Mouse (Mus musculus) liver, embryonic 12.5 days (tissue): ENCODE results near the gene Hivep2. TPM values are rescaled to one million over a fixed set of nuclear protein-coding genes. Genes with fewer than 3 reads are reported as not detected.

ENCODE experiments used
- ATAC-seq: fragments of 200-750 bp; cut with Nextera tagmentation; 2 replicates; pipeline ENCODE4 v1.8.0; 2017; ENCODE audit warnings: moderate number of reproducible peaks, mild to moderate bottlenecking, moderate library complexity
- H3K27ac ChIP-seq: fragments of 300-500 bp; sonication (generic); 2 replicates; pipeline ENCODE4 v1.5.1; 2016; ENCODE audit warnings: mild to moderate bottlenecking
- H3K27me3 ChIP-seq: fragments of 300-500 bp; sonication (generic); replicated peaks from 2 replicates; pipeline ENCODE4 v1.6.1; 2016; ENCODE audit warnings: mild to moderate bottlenecking, moderate library complexity
- H3K36me3 ChIP-seq: fragments of 300-500 bp; sonication (generic); 2 replicates; pipeline ENCODE4 v1.6.1; 2016; ENCODE audit warnings: mild to moderate bottlenecking, moderate library complexity
- H3K4me1 ChIP-seq: fragments of 300-500 bp; sonication (generic); 2 replicates; pipeline ENCODE4 v1.6.1; 2016
- H3K4me2 ChIP-seq: fragments of 300-500 bp; sonication (generic); 2 replicates; pipeline ENCODE4 v1.6.1; 2016; ENCODE audit warnings: mild to moderate bottlenecking, moderate library complexity
- H3K4me3 ChIP-seq: fragments of 300-500 bp; sonication (generic); 2 replicates; pipeline ENCODE4 v1.5.1; 2016; ENCODE audit warnings: mild to moderate bottlenecking, moderate library complexity
- H3K9ac ChIP-seq: fragments of 300-500 bp; sonication (generic); 2 replicates; pipeline ENCODE4 v1.6.1; 2016; ENCODE audit warnings: mild to moderate bottlenecking, moderate library complexity
- H3K9me3 ChIP-seq: fragments of 300-500 bp; sonication (generic); replicated peaks from 2 replicates; pipeline ENCODE4 v1.6.1; 2016; ENCODE audit warnings: mild to moderate bottlenecking, moderate library complexity
- WGBS: fragments of 180-500 bp; shearing (Covaris S2); methylation state at CpG from one replicate; pipeline ENCODE4 v1.1.7; 2016; ENCODE audit not compliant: insufficient replicate concordance; 5-methylcytosine and 5-hydroxymethylcytosine counted together
- polyA plus RNA-seq: library from polyadenylated mRNA; unstranded; fragments of >200 nt; fragmentation: Nextera tagmentation; extraction: Ambion mirVana; gene quantifications from 2 replicates; pipeline ENCODE4 v1.2.1, GENCODE M21; 2016

The Hivep2 gene
- polyA plus RNA-seq, 1 experiment from 2014 or later, result 1.0 TPM

DNA sequence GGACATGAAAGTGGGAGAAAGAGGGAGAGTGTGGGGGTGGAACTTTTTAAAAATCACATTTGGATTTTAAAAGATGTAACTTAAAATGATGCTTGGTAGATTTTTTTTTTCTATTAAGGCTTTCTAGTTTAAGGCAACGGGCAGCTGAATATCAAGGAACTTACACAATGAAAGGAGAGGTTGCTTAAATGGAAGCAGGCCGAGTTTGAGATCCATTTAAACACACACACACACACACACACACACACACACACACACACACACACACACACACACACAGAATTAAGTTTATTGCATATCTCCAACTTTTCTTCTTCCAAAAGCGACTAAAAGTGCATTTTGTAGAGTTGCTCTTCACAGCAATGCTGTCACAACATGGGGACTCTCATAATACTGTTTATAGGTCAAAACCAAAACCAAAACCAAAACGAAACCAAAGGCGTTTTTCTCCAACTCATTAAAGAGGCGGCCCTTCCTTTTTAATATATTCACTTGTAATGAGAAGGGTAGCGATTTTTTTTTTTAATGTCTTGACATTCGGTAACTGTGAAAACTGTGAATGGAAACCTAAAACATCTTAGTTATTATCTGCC is 1.9 kb upstream of the Hivep2 start:
- Histone ChIP-seq H3K9me3 (no peaks in the 10 kb centered on the region), H3K27ac (no peak overlapping the region), H3K4me3 (peak overlapping the region; percentile 62), H3K27me3 (peaks cover 77% of the 10 kb centered on the region), H3K4me1 (peaks cover 31% of the 10 kb centered on the region), H3K4me2 (peak overlapping the region; percentile 85), H3K36me3 (no peaks in the 10 kb centered on the region), H3K9ac (no peak overlapping the region)
- WGBS, result 9% methylated on average over 8 of the region's 8 CpGs
- ATAC-seq, result no peak

DNA sequence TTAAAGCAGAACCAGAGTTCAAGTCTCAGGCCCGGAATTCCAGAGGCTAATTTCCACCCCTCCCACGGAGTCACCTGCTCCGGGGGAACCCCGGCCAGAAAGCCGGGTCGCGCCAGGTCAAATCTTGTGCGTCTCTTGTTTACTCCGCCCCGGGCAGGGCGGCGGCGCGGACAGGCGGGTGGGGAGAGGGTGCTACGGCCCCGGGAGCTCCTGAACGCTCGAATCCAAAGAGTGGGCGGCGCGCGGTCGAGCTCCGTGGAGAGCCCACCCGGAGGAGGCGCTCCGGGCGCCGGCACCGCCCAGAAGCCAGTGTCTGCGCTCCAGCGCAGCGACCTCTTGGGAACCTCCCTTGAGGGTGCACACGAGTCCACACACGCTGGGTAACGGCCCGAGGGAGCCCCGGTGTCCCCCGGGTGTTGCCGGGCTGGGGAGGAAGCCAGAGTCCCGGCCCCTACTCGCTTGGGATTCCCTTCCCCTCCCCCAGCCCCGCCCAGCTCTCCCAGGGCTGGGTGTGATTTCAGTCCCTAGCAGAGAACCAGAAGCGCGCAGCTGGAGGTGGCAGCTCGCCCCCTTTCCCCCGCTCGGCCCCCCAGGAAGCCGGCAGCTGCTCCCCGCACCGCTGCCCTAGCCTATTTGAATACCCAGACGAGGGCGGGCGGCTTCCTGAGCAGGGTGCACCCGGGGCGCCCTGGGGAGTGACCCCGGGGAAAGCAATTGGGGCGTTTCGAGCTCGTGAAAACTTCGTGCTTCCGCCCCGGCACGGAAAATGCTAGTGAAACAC is 1.2 kb upstream of the Hivep2 start:
- H3K9ac ChIP-seq, result peak overlapping the region; percentile 44
- under 1% methylated on average over 44 of the region's 65 CpGs for WGBS

DNA sequence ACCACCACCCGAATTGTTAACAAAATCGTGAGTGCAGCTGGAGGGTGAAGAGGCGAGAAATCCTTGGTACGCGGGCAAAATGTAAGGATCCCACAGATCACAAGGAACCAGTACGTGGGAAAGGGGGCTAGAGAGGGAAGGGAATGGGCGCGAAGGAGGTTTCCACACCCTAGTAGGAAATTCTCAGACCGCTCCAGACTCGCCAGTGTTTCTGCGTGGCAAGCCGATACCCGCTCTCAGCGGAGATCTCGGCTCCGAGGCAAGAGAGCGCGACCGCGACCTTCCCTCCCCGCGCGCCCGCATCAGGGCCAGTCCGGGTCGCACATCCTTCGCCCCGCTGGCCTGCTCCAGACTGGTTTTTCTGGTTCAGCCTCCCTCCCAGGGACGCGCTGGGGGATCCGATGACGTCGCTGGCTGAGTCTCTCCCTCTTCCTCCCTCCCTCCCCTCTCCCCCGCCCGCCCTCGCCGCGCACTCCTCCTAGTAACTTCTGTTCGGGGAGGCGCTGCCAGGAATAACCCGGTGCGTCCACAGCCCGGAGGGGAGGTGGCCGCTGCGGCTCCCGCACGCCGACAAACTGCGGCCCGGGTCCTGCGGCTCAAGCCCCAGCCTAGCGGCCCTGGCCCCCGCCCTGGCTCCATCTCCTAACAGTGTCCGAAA is 430 bp upstream of the Hivep2 start:
- Histone ChIP-seq H3K27me3 (peaks cover 80% of the 10 kb centered on the region), H3K27ac (peak overlapping the region; percentile 71; the same call in 1 of the 2 replicates), H3K4me1 (peaks cover 31% of the 10 kb centered on the region), H3K9ac (peak overlapping the region; percentile 49), H3K36me3 (no peaks in the 10 kb centered on the region), H3K4me3 (peak overlapping the region; percentile 62), H3K9me3 (no peaks in the 10 kb centered on the region), H3K4me2 (peak overlapping the region; percentile 85)
- WGBS, result under 1% methylated on average over 48 of the region's 54 CpGs
- ATAC-seq, result peak; percentile 40

More for the DNA sequence above, 1.2 kb upstream of the Hivep2 start:
- peaks cover 31% of the 10 kb centered on the region for H3K4me1 ChIP-seq
- peak overlapping the region; percentile 85 for H3K4me2 ChIP-seq
- no peaks in the 10 kb centered on the region for H3K36me3 ChIP-seq
- H3K27ac ChIP-seq, result peak overlapping the region; percentile 71; the same call in 1 of the 2 replicates
- ATAC-seq, result peak; percentile 51
- peak overlapping the region; percentile 62 for H3K4me3 ChIP-seq
- peaks cover 74% of the 10 kb centered on the region for H3K27me3 ChIP-seq
- H3K9me3 ChIP-seq, result no peaks in the 10 kb centered on the region

DNA sequence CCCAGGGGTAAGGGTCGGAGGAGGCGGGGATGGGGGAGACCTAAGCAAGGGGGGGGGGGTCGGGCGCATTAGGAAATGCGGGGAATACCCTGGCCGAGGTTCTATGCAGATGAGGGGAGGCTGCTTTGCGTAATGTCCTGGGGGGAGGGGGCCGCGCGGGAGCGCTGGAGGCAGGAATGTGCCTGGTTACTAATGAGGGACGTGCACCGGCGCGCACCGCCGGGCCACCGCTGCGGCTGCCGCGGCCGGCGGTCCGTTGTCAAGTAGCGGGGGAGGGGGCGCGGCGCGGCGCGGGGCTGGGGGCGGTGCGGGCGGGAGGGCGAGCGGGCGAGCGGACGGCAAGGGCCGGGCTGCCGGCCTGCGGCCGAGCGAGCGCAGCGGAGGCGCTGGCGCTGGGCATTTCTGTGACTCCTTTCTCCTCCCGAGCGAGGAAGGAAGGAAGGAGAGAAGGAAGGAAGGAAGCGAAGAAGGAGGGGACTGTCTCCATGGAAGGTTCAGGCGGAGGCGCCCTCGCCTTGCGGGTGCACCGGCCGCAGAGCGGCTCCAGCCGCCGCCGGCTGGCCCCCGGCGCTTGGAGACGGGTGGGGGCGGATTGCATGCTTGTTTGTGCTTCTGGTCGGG is 1.1 kb downstream of the Hivep2 start:
- peak overlapping the region; percentile 71 for H3K27ac ChIP-seq
- WGBS, result under 1% methylated on average over 46 of the region's 66 CpGs
- no peaks in the 10 kb centered on the region for H3K9me3 ChIP-seq
- peak overlapping the region; percentile 62 for H3K4me3 ChIP-seq
- H3K4me2 ChIP-seq, result peak overlapping the region; percentile 85
- peak overlapping the region; percentile 49 for H3K9ac ChIP-seq
- H3K36me3 ChIP-seq, result no peaks in the 10 kb centered on the region
- ATAC-seq, result 0 out of 2 replicates have a peak, but pooled peaks have one; percentile 30
- peaks cover 73% of the 10 kb centered on the region for H3K27me3 ChIP-seq
- H3K4me1 ChIP-seq, result peaks cover 31% of the 10 kb centered on the region

DNA sequence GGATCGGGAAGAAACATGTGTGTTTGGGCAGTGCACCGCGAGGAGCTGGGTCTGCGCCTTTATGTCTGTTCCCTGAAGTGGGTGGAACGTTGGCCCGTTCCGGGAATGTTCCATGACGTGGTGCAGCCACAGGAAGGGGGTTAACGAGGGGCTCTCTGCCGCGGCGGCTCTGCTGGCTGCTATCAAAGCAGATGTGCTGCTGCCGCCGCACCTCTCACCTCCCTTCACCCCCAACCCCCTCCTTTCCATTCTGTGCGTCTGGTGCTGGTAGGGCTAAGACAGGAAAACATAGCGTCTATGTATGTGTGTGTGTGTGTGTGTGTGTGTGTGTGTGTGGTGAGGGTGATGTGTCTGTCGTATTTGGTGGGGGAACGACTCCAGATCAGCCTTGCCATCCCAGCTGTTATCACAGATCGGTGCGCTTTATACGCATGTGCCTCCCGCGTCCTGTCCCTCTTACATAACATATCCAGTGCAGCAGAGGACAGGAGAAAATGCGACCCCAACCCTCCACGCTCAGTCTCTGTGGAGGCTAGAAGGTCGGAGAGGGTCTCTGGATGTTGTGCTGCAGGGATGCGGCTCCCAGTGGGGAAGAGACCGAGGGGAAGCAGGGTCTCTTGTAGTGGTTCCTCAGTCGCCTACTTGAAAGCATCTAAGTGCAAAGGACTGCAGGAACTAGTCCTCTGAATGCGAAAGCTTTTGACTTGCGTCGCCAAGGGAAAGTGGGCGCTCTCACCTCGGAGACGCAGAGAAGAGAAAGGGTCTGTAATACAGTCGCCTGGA is 1.8 kb downstream of the Hivep2 start:
- Histone ChIP-seq H3K9me3 (no peaks in the 10 kb centered on the region), H3K4me3 (peak overlapping the region; percentile 62), H3K36me3 (no peaks in the 10 kb centered on the region), H3K27ac (peak overlapping the region; percentile 71; the same call in 1 of the 2 replicates), H3K4me1 (peaks cover 31% of the 10 kb centered on the region), H3K9ac (peak overlapping the region; percentile 49), H3K4me2 (peak overlapping the region; percentile 85), H3K27me3 (peaks cover 66% of the 10 kb centered on the region)
- WGBS, result 2% methylated on average over 36 of the region's 36 CpGs
- ATAC-seq, result no peak; the same call in 1 of the 2 replicates

DNA sequence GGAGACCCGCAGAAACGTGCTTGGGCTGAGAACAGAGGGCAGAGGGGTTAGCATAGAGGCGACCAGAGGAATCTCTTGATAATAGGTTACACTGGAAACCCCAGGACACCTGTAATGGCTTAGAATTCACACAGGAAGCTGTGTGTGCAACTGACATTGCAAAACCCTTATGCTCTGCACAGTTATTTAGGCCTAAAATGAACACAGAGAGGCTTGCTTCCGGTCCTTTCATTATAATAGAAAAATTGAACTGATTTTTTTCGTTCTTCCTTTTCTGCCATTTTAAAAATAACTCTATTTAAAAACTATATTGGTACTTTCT is 2.3 kb downstream of the Hivep2 start:
- H3K27ac ChIP-seq, result 0 out of 2 replicates have a peak overlapping the region, but pooled peaks have one; percentile 48
- no peak overlapping the region for H3K9ac ChIP-seq
- H3K4me1 ChIP-seq, result peaks cover 31% of the 10 kb centered on the region
- peak overlapping the region; percentile 62 for H3K4me3 ChIP-seq
- H3K9me3 ChIP-seq, result no peaks in the 10 kb centered on the region
- peak overlapping the region; percentile 85 for H3K4me2 ChIP-seq
- 8% methylated on average over 5 of the region's 5 CpGs for WGBS
- no peaks in the 10 kb centered on the region for H3K36me3 ChIP-seq
- peaks cover 61% of the 10 kb centered on the region for H3K27me3 ChIP-seq
- ATAC-seq, result no peak

DNA sequence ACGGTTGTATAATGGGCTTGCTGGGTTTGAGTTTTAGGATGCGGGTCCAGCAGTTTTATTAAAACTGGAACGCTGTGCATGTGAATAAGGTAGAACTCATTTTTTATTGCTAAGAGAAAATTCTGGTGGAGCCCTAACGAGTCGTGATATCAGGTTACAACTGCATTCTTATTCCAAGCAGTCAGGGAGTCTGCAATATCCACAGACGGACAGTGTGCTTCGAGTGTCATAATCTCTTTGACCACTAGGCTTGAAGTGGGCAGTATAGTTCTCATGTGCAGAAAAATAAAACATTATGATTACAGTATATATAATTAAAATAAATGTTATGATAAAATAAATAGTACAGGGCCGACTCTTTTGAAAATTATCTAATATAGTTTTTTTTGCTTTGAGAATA is 3.1 kb downstream of the Hivep2 start:
- no peak overlapping the region for H3K27ac ChIP-seq
- no peak overlapping the region for H3K9ac ChIP-seq
- H3K4me2 ChIP-seq, result no peak overlapping the region
- no peaks in the 10 kb centered on the region for H3K36me3 ChIP-seq
- peaks cover 31% of the 10 kb centered on the region for H3K4me1 ChIP-seq
- peaks cover 53% of the 10 kb centered on the region for H3K27me3 ChIP-seq
- no peak overlapping the region for H3K4me3 ChIP-seq
- 22% methylated on average over 8 of the region's 8 CpGs for WGBS
- ATAC-seq, result no peak
- no peaks in the 10 kb centered on the region for H3K9me3 ChIP-seq

DNA sequence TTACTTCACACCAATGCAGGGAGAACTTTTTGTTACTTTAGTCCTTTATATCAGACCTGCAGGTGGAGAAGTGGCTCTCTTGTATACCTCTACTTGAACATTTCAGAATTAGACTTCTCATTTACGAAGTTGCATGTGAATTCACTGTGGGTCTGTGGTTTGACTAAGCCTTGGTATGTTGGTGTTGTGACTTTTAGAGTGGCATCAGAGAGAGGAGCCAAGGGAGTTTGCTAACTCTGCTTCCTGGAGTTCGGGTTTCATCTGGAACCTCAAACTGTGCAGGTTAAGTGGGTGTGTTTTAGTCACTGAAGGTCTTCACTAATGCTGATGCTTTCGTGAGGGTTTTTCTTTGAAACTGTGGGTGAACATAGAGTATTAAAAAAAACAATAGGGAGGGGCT is 4.4 kb downstream of the Hivep2 start:
- Histone ChIP-seq H3K36me3 (no peaks in the 10 kb centered on the region), H3K27ac (no peak overlapping the region), H3K4me3 (no peak overlapping the region), H3K9ac (no peak overlapping the region), H3K4me1 (peaks cover 21% of the 10 kb centered on the region), H3K9me3 (no peaks in the 10 kb centered on the region), H3K4me2 (no peak overlapping the region), H3K27me3 (peaks cover 39% of the 10 kb centered on the region)
- 62% methylated on average over 3 of the region's 3 CpGs for WGBS
- ATAC-seq, result no peak

DNA sequence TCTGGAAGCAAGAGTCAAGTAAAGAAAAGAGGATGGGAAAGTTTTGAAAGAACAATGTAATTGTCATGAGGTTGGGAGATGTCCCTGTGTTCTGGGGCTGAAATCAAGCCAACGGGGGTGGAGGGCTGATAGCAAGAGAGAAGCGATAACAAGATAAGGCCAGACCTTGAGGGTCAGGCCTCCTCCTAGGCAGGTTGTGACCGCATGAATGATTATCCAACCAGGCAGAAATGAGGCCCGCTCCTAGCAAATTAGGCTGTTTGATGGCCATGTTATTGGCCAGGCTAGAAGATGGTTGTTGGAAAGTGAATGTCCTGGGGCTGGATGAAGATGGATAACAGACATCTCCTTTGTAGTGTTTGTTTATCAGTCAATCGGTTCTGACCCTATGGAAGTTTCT is 5.4 kb downstream of the Hivep2 start:
- Histone ChIP-seq H3K36me3 (no peaks in the 10 kb centered on the region), H3K27ac (no peak overlapping the region), H3K27me3 (peaks cover 30% of the 10 kb centered on the region), H3K4me2 (no peak overlapping the region), H3K9me3 (no peaks in the 10 kb centered on the region), H3K9ac (no peak overlapping the region), H3K4me3 (no peak overlapping the region), H3K4me1 (peaks cover 16% of the 10 kb centered on the region)
- 51% methylated on average over 5 of the region's 5 CpGs for WGBS
- no peak for ATAC-seq

DNA sequence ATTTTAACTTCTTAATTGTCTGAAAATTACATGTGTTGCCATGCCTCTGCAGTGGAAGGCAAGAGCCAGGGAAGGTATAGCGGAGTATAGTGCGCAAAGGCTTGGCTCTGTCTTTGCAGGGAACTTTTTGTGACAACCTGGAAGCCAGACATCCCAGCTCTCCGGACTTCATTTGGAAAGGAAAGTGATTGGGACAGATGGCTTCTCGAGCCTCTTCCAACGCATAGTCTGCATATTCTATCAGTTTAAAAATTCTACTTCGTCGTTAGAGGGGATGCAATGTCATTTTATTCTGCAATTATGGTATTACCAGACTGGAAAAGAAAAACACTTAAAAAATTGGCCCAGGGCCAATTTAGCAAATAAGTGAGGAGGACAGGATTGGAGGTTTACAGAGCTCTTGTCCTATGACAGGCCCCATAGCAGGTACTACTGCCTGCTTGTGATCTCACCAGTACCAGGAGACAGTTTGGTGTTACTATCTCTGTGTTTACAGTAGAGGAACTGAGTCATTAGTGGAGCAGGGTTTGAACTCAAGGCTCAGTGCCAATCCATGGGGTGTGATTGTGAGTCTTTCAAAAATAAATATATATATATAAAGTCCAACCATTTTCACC is 7.8 kb downstream of the Hivep2 start:
- H3K9me3 ChIP-seq, result no peaks in the 10 kb centered on the region
- H3K36me3 ChIP-seq, result no peaks in the 10 kb centered on the region
- H3K27me3 ChIP-seq, result peaks cover 9% of the 10 kb centered on the region
- 76% methylated on average over 7 of the region's 7 CpGs for WGBS
- peaks cover 3% of the 10 kb centered on the region; the same call in 1 of the 2 replicates for H3K4me1 ChIP-seq
- no peak for ATAC-seq
- H3K9ac ChIP-seq, result no peak overlapping the region
- H3K4me2 ChIP-seq, result no peak overlapping the region
- no peak overlapping the region for H3K27ac ChIP-seq
- no peak overlapping the region for H3K4me3 ChIP-seq

DNA sequence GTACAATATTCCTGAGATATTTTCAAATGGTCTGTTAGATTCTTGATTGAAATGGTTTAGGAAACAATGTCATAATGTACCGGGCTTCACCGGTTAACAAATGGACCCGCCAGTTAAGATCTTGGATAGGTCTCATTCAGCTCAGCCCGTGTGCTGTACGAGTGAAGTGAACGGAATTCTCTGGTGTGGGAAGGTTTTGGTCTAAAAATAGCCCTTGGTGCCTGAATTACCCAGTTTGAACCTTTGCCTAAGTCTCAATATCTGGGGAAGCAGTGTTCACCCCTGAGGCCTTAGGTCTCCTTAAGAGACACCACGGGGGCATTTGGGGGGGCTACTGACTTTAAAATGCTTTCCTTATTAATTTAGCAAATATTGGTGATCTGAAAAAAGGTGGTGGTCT is 8.6 kb downstream of the Hivep2 start:
- no peaks in the 10 kb centered on the region for H3K36me3 ChIP-seq
- WGBS, result 61% methylated on average over 7 of the region's 7 CpGs
- no peak overlapping the region for H3K9ac ChIP-seq
- H3K4me1 ChIP-seq, result peaks cover 3% of the 10 kb centered on the region; the same call in 1 of the 2 replicates
- H3K9me3 ChIP-seq, result no peaks in the 10 kb centered on the region
- H3K27me3 ChIP-seq, result 0 out of 2 replicates have a peak, but pooled peaks cover 5% of the 10 kb centered on the region
- H3K4me2 ChIP-seq, result no peak overlapping the region
- H3K27ac ChIP-seq, result no peak overlapping the region
- no peak overlapping the region for H3K4me3 ChIP-seq
- ATAC-seq, result no peak
